Mouse (Mus musculus) small intestine, adult 2 months (tissue): ENCODE measurements around the gene Nr6a1.

Experiments used
- CTCF ChIP-seq: fragments of 200-500 bp; IDR thresholded peaks from 2 replicates; pipeline ENCODE4 v1.5.1; 2012; ENCODE audit warnings: low read depth, mild to moderate bottlenecking, control low read depth, inconsistent platforms, low read length, moderate library complexity, mixed read lengths; ENCODE audit not compliant: insufficient replicate concordance, insufficient read length; ENCODE audit errors: extremely low read depth
- POLR2A ChIP-seq: fragments of 200-500 bp; IDR thresholded peaks from 2 replicates; pipeline ENCODE4 v1.6.1; 2012; ENCODE audit warnings: low read depth, mild to moderate bottlenecking, control low read depth, inconsistent platforms, low read length, moderate library complexity

DNA sequence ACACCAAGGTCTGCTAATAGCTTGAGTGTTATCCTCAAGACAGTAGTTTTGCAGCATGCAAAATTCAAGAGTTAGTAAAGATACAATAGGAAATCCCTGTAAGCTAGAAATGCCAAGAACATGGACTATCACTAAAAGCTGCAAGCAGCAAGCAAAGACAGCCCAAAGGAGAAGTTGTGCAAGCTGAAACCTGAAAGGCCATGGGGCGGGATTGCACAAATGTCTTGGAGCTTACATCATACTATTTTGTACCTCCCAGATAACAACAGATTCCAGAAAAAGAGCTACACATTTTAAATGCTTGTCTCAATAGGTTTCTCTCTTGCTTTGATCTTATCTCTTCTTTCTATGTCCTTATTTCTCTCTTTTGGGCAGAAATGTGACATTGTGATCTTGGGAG lies 60.8 kb downstream of the Nr6a1 start:
- TF ChIP-seq CTCF (no peak), POLR2A (no peak)
